In the genomic region with DNA sequence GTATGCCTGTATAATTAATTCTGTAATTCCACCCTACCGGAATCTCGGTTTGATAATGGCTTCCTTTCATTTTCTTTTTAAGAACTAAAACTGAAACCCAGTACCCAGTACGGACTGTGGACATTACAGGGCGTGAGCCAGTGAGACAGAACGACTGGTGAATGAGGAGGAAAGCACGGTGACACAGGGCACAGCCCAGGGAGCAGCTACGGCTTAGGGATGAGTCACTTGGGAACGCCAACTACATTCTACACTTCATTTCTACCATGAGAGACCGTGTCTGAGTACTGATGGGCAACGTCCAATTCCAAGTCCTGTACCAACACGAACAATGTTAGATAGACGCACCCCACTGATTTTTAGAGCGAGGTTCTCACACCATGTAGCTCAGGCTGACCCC, we compare ENCODE assay signal across 17 mouse cellular contexts.
"Had no signal": no experiment of that assay in that cellular context is flagged by ENCODE, and none has a peak within 500 bp of the region (broad histone marks: within the 10 kb centered on the region; RNA-seq: fewer than 3 reads in every experiment).

No protein-coding gene starts in this region.

- H3K4me3 ChIP-seq: limb, embryonic 12.5 days; liver, embryonic 13.5 days; lung, embryonic 15.5 days; megakaryocyte, embryonic 14.5 days; midbrain, embryonic 15.5 days; neural tube, embryonic 13.5 days had no signal

- H3K27ac ChIP-seq: limb, embryonic 12.5 days; liver, embryonic 13.5 days; lung, embryonic 15.5 days; macrophage; midbrain, embryonic 15.5 days; neural tube, embryonic 13.5 days had no signal

- DNase-seq: kidney, adult 18-20 months; kidney, postnatal 10 days; layer of hippocampus, adult 9-11 months; layer of hippocampus, postnatal 36 days; liver; liver, embryonic 13.5 days; liver, postnatal 0 days; lung, postnatal 14 days; spleen, adult 18-20 months; thymus, postnatal 4 days had no signal

- H3K4me2 ChIP-seq: limb, embryonic 12.5 days; liver, embryonic 13.5 days; lung, embryonic 15.5 days; midbrain, embryonic 11.5 days; midbrain, embryonic 15.5 days; neural tube, embryonic 13.5 days had no signal

- H3K9me3 ChIP-seq: limb, embryonic 12.5 days; liver, embryonic 13.5 days; lung, embryonic 15.5 days; megakaryocyte, embryonic 14.5 days; midbrain, embryonic 15.5 days; neural tube, embryonic 13.5 days had no signal

- H3K27me3 ChIP-seq: limb, embryonic 12.5 days; liver, embryonic 13.5 days; lung, embryonic 15.5 days; megakaryocyte, embryonic 14.5 days; midbrain, embryonic 15.5 days; neural tube, embryonic 13.5 days had no signal

- H3K9ac ChIP-seq: limb, embryonic 12.5 days; liver, embryonic 13.5 days; liver, postnatal 0 days; lung, embryonic 15.5 days; midbrain, embryonic 15.5 days; neural tube, embryonic 13.5 days had no signal

- ATAC-seq: liver, postnatal 0 days; midbrain, embryonic 15.5 days had no signal
